Mouse (Mus musculus): Measurements from ENCODE around the gene Vmn2r51. TPM values are rescaled to one million over a fixed set of nuclear protein-coding genes. Genes with fewer than 3 reads are reported as not detected.
"Not testable (repeated sequence)": the region's sequence is repeated elsewhere in the genome, so short reads cannot be mapped to it uniquely, and the experiment has no call there.

Gene Vmn2r51
- not detected in 2 replicates for polyA plus RNA-seq (2016; fragmentation: Nextera tagmentation; extraction: Ambion mirVana)

- H3K4me1 ChIP-seq; H3K4me2 ChIP-seq (replicated peaks); H3K9ac ChIP-seq (replicated peaks); H3K4me3 ChIP-seq; ATAC-seq (ENCODE audit: low FRiP score, low read depth); H3K27me3 ChIP-seq; H3K36me3 ChIP-seq; H3K27ac ChIP-seq (replicated peaks): not testable (repeated sequence)
- 68% methylated on average over 1 of the region's 1 CpGs for WGBS
- H3K9me3 ChIP-seq = 0 out of 2 replicates have a peak, but pooled peaks cover 11% of the 10 kb centered on the region
Measured at GRCm38 (mm10) chr7:10105641-10106040, at the start of gene Vmn2r51. Vmn2r51 (minus strand) TSS chr7:10105741.

- ATAC-seq (ENCODE audit: low FRiP score, low read depth); H3K36me3 ChIP-seq; H3K9ac ChIP-seq (replicated peaks); H3K4me1 ChIP-seq; H3K27me3 ChIP-seq; H3K4me2 ChIP-seq (replicated peaks); H3K27ac ChIP-seq (replicated peaks); H3K4me3 ChIP-seq; H3K9me3 ChIP-seq: not testable (repeated sequence)
Measured at GRCm38 (mm10) chr7:10053196-10053595, 52.3 kb downstream of the Vmn2r51 start, which contains the start of gene Vmn2r50. Vmn2r50 (minus strand) TSS chr7:10053296.

Other genes with a start within 250 kb of the Vmn2r51 start
- not detected in 2 replicates for gene Vmn2r48, start 152.2 kb downstream of the Vmn2r51 start, polyA plus RNA-seq (2016; fragmentation: Nextera tagmentation; extraction: Ambion mirVana)
- not detected in 2 replicates for gene Vmn2r49, start 113.5 kb downstream of the Vmn2r51 start, polyA plus RNA-seq (2016; fragmentation: Nextera tagmentation; extraction: Ambion mirVana)
- gene Vmn2r50, start 52.4 kb downstream of the Vmn2r51 start, polyA plus RNA-seq (2016; fragmentation: Nextera tagmentation; extraction: Ambion mirVana) = not detected in 2 replicates
- gene Vmn2r52, start 70.8 kb upstream of the Vmn2r51 start, polyA plus RNA-seq (2016; fragmentation: Nextera tagmentation; extraction: Ambion mirVana) = not detected in 2 replicates
- gene Vmn1r66, start 172.3 kb upstream of the Vmn2r51 start, polyA plus RNA-seq (2016; fragmentation: Nextera tagmentation; extraction: Ambion mirVana) = not detected in 2 replicates

All from midbrain, embryonic 12.5 days (tissue).